Mouse (Mus musculus) intestine, embryonic 16.5 days (tissue): ENCODE data around the gene Nav3. TPM values are rescaled to one million over a fixed set of nuclear protein-coding genes. Genes with fewer than 3 reads are reported as not detected.

Source experiments
- ATAC-seq: fragments of 200-750 bp; cut with Nextera tagmentation; 2 replicates; pipeline ENCODE4 v1.8.0; 2017; ENCODE audit warnings: moderate TSS enrichment, moderate library complexity
- H3K27ac ChIP-seq: fragments of 300-500 bp; sonication (generic); 2 replicates; pipeline ENCODE4 v1.5.1; 2014; ENCODE audit warnings: mild to moderate bottlenecking, low read length
- H3K27me3 ChIP-seq: fragments of 300-500 bp; sonication (generic); replicated peaks from 2 replicates; pipeline ENCODE4 v1.6.1; 2014; ENCODE audit warnings: low read length, control low read depth, mixed read lengths; ENCODE audit not compliant: control insufficient read depth, insufficient read depth
- H3K36me3 ChIP-seq: fragments of 300-500 bp; sonication (generic); 2 replicates; pipeline ENCODE4 v1.6.1; 2014; ENCODE audit warnings: low read length, control low read depth; ENCODE audit not compliant: control insufficient read depth, insufficient read depth
- H3K4me1 ChIP-seq: fragments of 300-500 bp; sonication (generic); 2 replicates; pipeline ENCODE4 v1.6.1; 2014; ENCODE audit warnings: low read length, control low read depth, mixed read lengths; ENCODE audit not compliant: control insufficient read depth, insufficient read depth
- H3K4me2 ChIP-seq: fragments of 300-500 bp; sonication (generic); 2 replicates; pipeline ENCODE4 v1.6.1; 2014; ENCODE audit warnings: low read depth, low read length, control low read depth
- H3K4me3 ChIP-seq: fragments of 300-500 bp; sonication (generic); 2 replicates; pipeline ENCODE4 v1.5.1; 2014; ENCODE audit warnings: mild to moderate bottlenecking, low read length
- H3K9ac ChIP-seq: fragments of 300-500 bp; sonication (generic); 2 replicates; pipeline ENCODE4 v1.6.1; 2014; ENCODE audit warnings: low read depth, low read length
- H3K9me3 ChIP-seq: fragments of 300-500 bp; sonication (generic); 2 replicates; pipeline ENCODE4 v1.6.1; 2016; ENCODE audit warnings: low read length, control low read depth; ENCODE audit not compliant: control insufficient read depth
- WGBS: fragments of 180-500 bp; shearing (Covaris S2); extraction: QIAGEN DNeasy Blood & Tissue Kit; methylation state at CpG from one replicate; pipeline ENCODE4 v1.1.7; 2014; 5-methylcytosine and 5-hydroxymethylcytosine counted together
- polyA plus RNA-seq: library from polyadenylated mRNA; unstranded; fragments of >200 nt; fragmentation: Nextera tagmentation; extraction: Ambion mirVana; gene quantifications from 2 replicates; pipeline ENCODE4 v1.2.1, GENCODE M21; 2015

The Nav3 gene
- polyA plus RNA-seq, result 0.66 and 0.75 TPM in 2 replicates

GRCm38 (mm10) chr10:110455838-110456493, at the start of gene Nav3:
Gene Nav3 (minus strand): TSS chr10:110456204.
- Histone ChIP-seq H3K27me3 (peaks cover 10% of the 10 kb centered on the region), H3K4me1 (0 out of 2 replicates have a peak, but pooled peaks cover 3% of the 10 kb centered on the region), H3K9me3 (no peaks in the 10 kb centered on the region), H3K27ac (no peak within 1 kb of the TSS), H3K4me2 (peak within 1 kb of the TSS; percentile 97), H3K36me3 (no peaks in the 10 kb centered on the region), H3K4me3 (peak within 1 kb of the TSS; percentile 65), H3K9ac (peak within 1 kb of the TSS; percentile 66)
- ATAC-seq, result peak; percentile 97
- under 1% methylated on average over 40 of the region's 50 CpGs for WGBS

GRCm38 (mm10) chr10:110485306-110485705, 29.3 kb upstream of the Nav3 start:
- 79% methylated on average over 5 of the region's 5 CpGs for WGBS
- no peaks in the 10 kb centered on the region for H3K27me3 ChIP-seq
- no peaks in the 10 kb centered on the region for H3K4me1 ChIP-seq
- H3K9ac ChIP-seq, result no peak overlapping the region
- H3K36me3 ChIP-seq, result no peaks in the 10 kb centered on the region
- no peaks in the 10 kb centered on the region for H3K9me3 ChIP-seq
- H3K27ac ChIP-seq, result no peak overlapping the region
- H3K4me2 ChIP-seq, result no peak overlapping the region
- no peak for ATAC-seq
- no peak overlapping the region for H3K4me3 ChIP-seq

DNA sequence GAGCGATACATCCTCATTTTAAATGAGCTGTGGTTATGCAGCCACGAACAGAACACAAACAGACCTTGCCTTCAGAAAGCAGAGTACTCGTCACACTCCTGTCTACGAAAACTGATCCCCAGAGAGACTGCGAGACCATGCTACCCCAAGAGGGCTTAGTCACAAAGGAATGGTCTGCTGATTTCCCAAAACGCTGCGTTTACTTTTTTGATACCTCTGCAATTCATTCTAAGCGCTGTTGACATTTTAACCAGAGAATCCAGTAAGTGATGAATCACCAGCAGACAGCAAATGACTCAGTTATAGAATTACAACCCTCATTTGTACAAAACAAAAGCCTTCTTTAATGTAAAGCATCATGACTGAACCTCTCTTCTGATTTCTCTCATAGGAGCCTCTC, 28.8 kb upstream of the Nav3 start:
- Histone ChIP-seq H3K4me1 (no peaks in the 10 kb centered on the region), H3K9ac (no peak overlapping the region), H3K9me3 (no peaks in the 10 kb centered on the region), H3K4me3 (no peak overlapping the region), H3K4me2 (no peak overlapping the region), H3K27me3 (no peaks in the 10 kb centered on the region), H3K27ac (no peak overlapping the region), H3K36me3 (no peaks in the 10 kb centered on the region)
- WGBS, result 37% methylated on average over 8 of the region's 8 CpGs
- ATAC-seq, result no peak

DNA sequence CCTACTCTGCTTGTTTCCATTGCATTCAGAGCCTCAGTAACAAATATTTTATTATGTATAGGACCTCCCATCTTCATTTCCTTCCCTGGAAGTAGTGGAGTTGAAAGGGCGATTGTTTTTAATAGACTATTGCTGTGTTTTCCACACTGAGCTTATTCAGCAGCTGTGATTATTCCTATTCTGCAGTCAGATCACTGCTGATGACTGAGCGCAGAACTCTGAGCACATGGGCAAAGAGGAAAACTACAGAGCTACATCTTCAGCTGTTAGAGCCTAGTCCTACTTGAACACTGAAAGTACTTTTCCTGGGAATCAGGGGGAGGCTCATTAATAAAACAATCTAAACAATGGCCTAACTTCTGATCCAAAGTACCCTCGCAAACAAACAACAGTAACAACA, 23.2 kb upstream of the Nav3 start:
- H3K27ac ChIP-seq, result no peak overlapping the region
- no peak overlapping the region for H3K4me3 ChIP-seq
- H3K27me3 ChIP-seq, result no peaks in the 10 kb centered on the region
- no peak overlapping the region for H3K9ac ChIP-seq
- no peak for ATAC-seq
- no peaks in the 10 kb centered on the region for H3K36me3 ChIP-seq
- H3K4me1 ChIP-seq, result no peaks in the 10 kb centered on the region
- H3K9me3 ChIP-seq, result no peaks in the 10 kb centered on the region
- no peak overlapping the region for H3K4me2 ChIP-seq
- 81% methylated on average over 3 of the region's 3 CpGs for WGBS

DNA sequence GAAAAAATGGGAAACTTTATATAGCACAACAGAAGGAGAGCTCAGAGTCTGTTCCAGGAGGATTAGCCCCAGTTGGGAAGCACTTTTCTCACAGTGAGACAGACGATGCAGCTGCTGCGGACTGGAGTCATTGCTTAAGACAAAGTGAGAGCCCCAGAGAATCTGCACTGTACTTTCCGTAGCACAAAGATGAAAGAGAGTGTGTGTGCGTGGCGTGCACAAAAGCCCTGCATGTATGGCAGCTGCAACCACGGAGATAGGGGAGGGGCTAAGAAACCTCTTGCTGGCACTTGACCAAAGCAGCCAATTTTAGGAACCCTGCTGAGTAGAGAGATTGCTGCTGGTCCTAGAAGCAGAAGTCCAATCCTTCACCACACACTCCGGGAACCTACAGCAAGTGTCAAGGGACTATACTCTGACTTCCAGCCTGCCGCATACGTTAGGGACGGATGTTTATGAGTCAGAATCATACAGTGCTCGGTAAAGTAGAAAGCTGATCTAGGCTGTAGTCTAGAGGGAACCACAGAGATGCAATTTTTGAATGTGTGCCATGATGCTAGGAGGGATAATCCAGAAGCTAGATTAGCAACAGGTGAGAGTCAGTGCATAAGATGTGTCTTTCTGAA, 21.8 kb upstream of the Nav3 start:
- no peak for ATAC-seq
- H3K4me1 ChIP-seq, result no peaks in the 10 kb centered on the region
- H3K27me3 ChIP-seq, result no peaks in the 10 kb centered on the region
- H3K36me3 ChIP-seq, result no peaks in the 10 kb centered on the region
- no peaks in the 10 kb centered on the region for H3K9me3 ChIP-seq
- H3K27ac ChIP-seq, result no peak overlapping the region
- no peak overlapping the region for H3K9ac ChIP-seq
- no peak overlapping the region for H3K4me3 ChIP-seq
- 70% methylated on average over 11 of the region's 11 CpGs for WGBS
- H3K4me2 ChIP-seq, result no peak overlapping the region

- Histone ChIP-seq H3K36me3 (no peaks in the 10 kb centered on the region), H3K4me2 (no peak overlapping the region), H3K4me1 (no peaks in the 10 kb centered on the region), H3K27ac (no peak overlapping the region), H3K4me3 (no peak overlapping the region), H3K9ac (no peak overlapping the region), H3K9me3 (no peaks in the 10 kb centered on the region), H3K27me3 (no peaks in the 10 kb centered on the region)
- 75% methylated on average over 1 of the region's 1 CpGs for WGBS
- ATAC-seq, result no peak
Observed at GRCm38 (mm10) chr10:110474107-110474506, 18.1 kb upstream of the Nav3 start.

- no peaks in the 10 kb centered on the region for H3K9me3 ChIP-seq
- H3K4me3 ChIP-seq, result no peak overlapping the region
- no peak for ATAC-seq
- H3K27me3 ChIP-seq, result no peaks in the 10 kb centered on the region
- no peaks in the 10 kb centered on the region for H3K36me3 ChIP-seq
- 74% methylated on average over 4 of the region's 4 CpGs for WGBS
- no peaks in the 10 kb centered on the region for H3K4me1 ChIP-seq
- H3K9ac ChIP-seq, result no peak overlapping the region
- H3K27ac ChIP-seq, result no peak overlapping the region
- no peak overlapping the region for H3K4me2 ChIP-seq
Observed at GRCm38 (mm10) chr10:110469445-110469844, 13.4 kb upstream of the Nav3 start.

GRCm38 (mm10) chr10:110455063-110455837, 754 bp downstream of the Nav3 start:
- Histone ChIP-seq H3K36me3 (no peaks in the 10 kb centered on the region), H3K4me1 (0 out of 2 replicates have a peak, but pooled peaks cover 3% of the 10 kb centered on the region), H3K27me3 (peaks cover 10% of the 10 kb centered on the region), H3K4me2 (peak overlapping the region; percentile 97), H3K27ac (no peak overlapping the region), H3K9me3 (no peaks in the 10 kb centered on the region), H3K9ac (peak overlapping the region; percentile 66), H3K4me3 (peak overlapping the region; percentile 65)
- under 1% methylated on average over 45 of the region's 45 CpGs for WGBS
- 0 out of 2 replicates have a peak, but pooled peaks have one; percentile 19 for ATAC-seq

GRCm38 (mm10) chr10:110453566-110453965, 2.4 kb downstream of the Nav3 start:
- Histone ChIP-seq H3K4me1 (0 out of 2 replicates have a peak, but pooled peaks cover 3% of the 10 kb centered on the region), H3K9me3 (no peaks in the 10 kb centered on the region), H3K36me3 (no peaks in the 10 kb centered on the region), H3K4me3 (no peak overlapping the region), H3K4me2 (no peak overlapping the region), H3K27me3 (peaks cover 10% of the 10 kb centered on the region), H3K9ac (no peak overlapping the region), H3K27ac (no peak overlapping the region)
- WGBS, result 60% methylated on average over 5 of the region's 5 CpGs
- ATAC-seq, result no peak
